In the genomic region with DNA sequence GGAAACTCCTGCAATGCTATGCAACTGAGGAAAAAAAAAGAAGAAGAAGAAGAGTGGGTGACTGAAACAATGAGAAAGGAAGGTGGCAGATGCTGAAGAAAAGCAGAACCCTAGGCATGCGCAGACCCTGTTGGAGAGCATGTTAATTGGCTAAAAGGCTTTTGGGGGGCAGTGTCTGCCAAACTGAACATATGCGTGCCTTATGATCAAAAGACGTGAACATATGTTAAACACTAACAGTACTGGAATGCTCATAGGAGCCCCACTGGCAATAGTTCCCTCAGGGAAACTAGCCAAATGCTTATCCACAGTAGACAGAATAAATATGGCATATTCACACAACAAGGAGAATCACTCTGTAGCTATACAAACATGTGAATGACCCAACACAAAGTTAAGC, we compare ENCODE assay signal across 12 mouse cellular contexts.
DNase-seq lines count a peak whose midpoint lies in the region; ATAC-seq and TF ChIP-seq lines count a peak whose summit lies in the region.
"Had no signal": no experiment of that assay in that cellular context is flagged by ENCODE, and none has a peak within 500 bp of the region (broad histone marks: within the 10 kb centered on the region; RNA-seq: fewer than 3 reads in every experiment).

No protein-coding gene starts in this region.

- H3K4me3 ChIP-seq in hindbrain, postnatal 0 days (ENCODE audit: low read length) = no peak overlapping the region
- H3K4me3 ChIP-seq in lung, adult 2 months (replicated peaks; ENCODE audit: extremely low read depth, low read depth, low read length) = no peak overlapping the region
- H3K4me3 ChIP-seq: intestine, embryonic 15.5 days had no signal

- WGBS in hindbrain, postnatal 0 days = 48% methylated on average over 3 of the region's 3 CpGs
- 81% methylated on average over 3 of the region's 3 CpGs for WGBS in lung, adult 2 months

- TF ChIP-seq CTCF in hindbrain, postnatal 0 days (IDR thresholded peaks at IDR 0.05; ENCODE audit: low read depth) = no peak
- no peak for TF ChIP-seq CTCF in lung, adult 2 months (IDR thresholded peaks at IDR 0.05; ENCODE audit: insufficient read depth, low read length)

- peak; percentile 13 to 47 for DNase-seq in left cerebral cortex, postnatal 14 days (ENCODE audit: low spot score in 2 of 2)
- DNase-seq in left cerebral cortex, adult 18-20 months (ENCODE audit: low spot score in 2 of 2) = no peak
- peak; percentile 6 for DNase-seq in cerebellum, adult 8-10 months
- DNase-seq in hindbrain, postnatal 0 days (ENCODE audit: low spot score) = peak; percentile 70
- DNase-seq in right cerebral cortex, adult 2 months (ENCODE audit: low spot score in 2 of 2) = peak; percentile 25 to 53
- DNase-seq in heart, postnatal 36 days = no peak
- DNase-seq in lung, adult 2 months = no peak
- DNase-seq in urinary bladder, postnatal 36 days (ENCODE audit: low spot score in 2 of 2) = no peak
- DNase-seq: lung, postnatal 10 days; thymus, adult 2 months had no signal

- no peak for TF ChIP-seq POLR2A in lung, adult 2 months (IDR thresholded peaks at IDR 0.05; ENCODE audit: borderline replicate concordance, extremely low read depth, low read depth, low read length)

- no peaks in the 10 kb centered on the region for H3K36me3 ChIP-seq in hindbrain, postnatal 0 days (ENCODE audit: insufficient read depth, low read length)
- H3K36me3 ChIP-seq: intestine, embryonic 15.5 days had no signal

- peak; percentile 76 for ATAC-seq in hindbrain, postnatal 0 days
- ATAC-seq: CD4-positive, CD25-positive, alpha-beta regulatory T cell, adult 4 months; intestine, embryonic 15.5 days had no signal

- intact Hi-C loops in left cerebral cortex, postnatal 14 days (cut with DNase I) = no loop called here
- intact Hi-C loops in heart, postnatal 36 days (cut with DNase I) = no loop called here

- H3K27me3 ChIP-seq in hindbrain, postnatal 0 days (ENCODE audit: insufficient read depth, low read length) = no peaks in the 10 kb centered on the region; the same call in 1 of the 2 replicates
- H3K27me3 ChIP-seq: intestine, embryonic 15.5 days had no signal

- no peak overlapping the region for H3K27ac ChIP-seq in hindbrain, postnatal 0 days
- H3K27ac ChIP-seq: intestine, embryonic 15.5 days had no signal

- no peaks in the 10 kb centered on the region for H3K9me3 ChIP-seq in hindbrain, postnatal 0 days (ENCODE audit: low read length)
- H3K9me3 ChIP-seq: intestine, embryonic 15.5 days had no signal

- H3K4me2 ChIP-seq in hindbrain, postnatal 0 days (ENCODE audit: low read depth, low read length) = no peak overlapping the region
- H3K4me2 ChIP-seq: intestine, embryonic 15.5 days had no signal

- H3K4me1 ChIP-seq in hindbrain, postnatal 0 days (ENCODE audit: insufficient read depth, low read length) = no peaks in the 10 kb centered on the region
- no peaks in the 10 kb centered on the region for H3K4me1 ChIP-seq in lung, adult 2 months (ENCODE audit: control insufficient read depth, insufficient read depth, low read length)
- H3K4me1 ChIP-seq: intestine, embryonic 15.5 days had no signal

- H3K9ac ChIP-seq in hindbrain, postnatal 0 days (replicated peaks; ENCODE audit: low read length) = no peak overlapping the region
- H3K9ac ChIP-seq: intestine, embryonic 15.5 days had no signal

Comparison
In these comparisons a context has a peak if more than half of its experiments do, and no peak if none do; other contexts are left out.
1. DNase-seq: peak in left cerebral cortex, postnatal 14 days (2 of 2), cerebellum, adult 8-10 months (single experiment), hindbrain, postnatal 0 days (single experiment) and right cerebral cortex, adult 2 months (2 of 2); none in left cerebral cortex, adult 18-20 months (0 of 2), heart, postnatal 36 days (0 of 2), lung, adult 2 months (single experiment) and urinary bladder, postnatal 36 days (0 of 2).